Mouse (Mus musculus) midbrain, postnatal 0 days (tissue): ENCODE results near the gene Olfr1392. TPM values are rescaled to one million over a fixed set of nuclear protein-coding genes. Genes with fewer than 3 reads are reported as not detected.
"Not testable (repeated sequence)": the region's sequence is repeated elsewhere in the genome, so short reads cannot be mapped to it uniquely, and the experiment has no call there.

Experiments used
- ATAC-seq: fragments of 200-750 bp; cut with Nextera tagmentation; 2 replicates; pipeline ENCODE4 v1.8.0; 2017; ENCODE audit warnings: moderate number of reproducible peaks, mild to moderate bottlenecking, moderate TSS enrichment, moderate library complexity; ENCODE audit not compliant: low FRiP score
- DNase-seq: peaks from one replicate; pipeline ENCODE4 v3.0.0-alpha.2; 2015; ENCODE audit warnings: low spot score
- H3K27ac ChIP-seq: fragments of 300-500 bp; sonication (generic); 2 replicates; pipeline ENCODE4 v1.5.1; 2014; ENCODE audit warnings: low read depth, mild to moderate bottlenecking, low read length, mixed read lengths
- H3K27me3 ChIP-seq: fragments of 300-500 bp; sonication (generic); 2 replicates; pipeline ENCODE4 v1.6.1; 2014; ENCODE audit warnings: low read length, control low read depth, mixed read lengths; ENCODE audit not compliant: insufficient read depth
- H3K36me3 ChIP-seq: fragments of 300-500 bp; sonication (generic); 2 replicates; pipeline ENCODE4 v1.6.1; 2014; ENCODE audit warnings: low read length, control low read depth, mixed read lengths; ENCODE audit not compliant: insufficient read depth
- H3K4me1 ChIP-seq: fragments of 300-500 bp; sonication (generic); 2 replicates; pipeline ENCODE4 v1.6.1; 2014; ENCODE audit warnings: mild to moderate bottlenecking, control low read depth, antibody characterized with exemption, low read length, mixed read lengths; ENCODE audit not compliant: insufficient read depth
- H3K4me2 ChIP-seq: fragments of 300-500 bp; sonication (generic); 2 replicates; pipeline ENCODE4 v1.6.1; 2014; ENCODE audit warnings: low read depth, mild to moderate bottlenecking, low read length, mixed read lengths; ENCODE audit not compliant: poor library complexity, severe bottlenecking
- H3K4me3 ChIP-seq: fragments of 300-500 bp; sonication (generic); 2 replicates; pipeline ENCODE4 v1.5.1; 2014; ENCODE audit warnings: low read depth, mild to moderate bottlenecking, low read length, moderate library complexity
- H3K9ac ChIP-seq: fragments of 300-500 bp; sonication (generic); replicated peaks from 2 replicates; pipeline ENCODE4 v1.6.1; 2014; ENCODE audit warnings: mild to moderate bottlenecking, low read length, moderate library complexity, mixed read lengths; ENCODE audit not compliant: poor library complexity, severe bottlenecking
- H3K9me3 ChIP-seq: fragments of 300-500 bp; sonication (generic); 2 replicates; pipeline ENCODE4 v1.6.1; 2016; ENCODE audit warnings: low read length, control low read depth
- CTCF ChIP-seq: IDR thresholded peaks from 2 replicates; pipeline ENCODE4 v1.5.1; 2016; ENCODE audit warnings: antibody characterized with exemption, mild to moderate bottlenecking
- WGBS: fragments of 180-500 bp; shearing (Covaris S2); extraction: QIAGEN DNeasy Blood & Tissue Kit; methylation state at CpG from one replicate; pipeline ENCODE4 v1.1.7; 2014; 5-methylcytosine and 5-hydroxymethylcytosine counted together
- polyA plus RNA-seq: library from polyadenylated mRNA; unstranded; fragments of >200 nt; fragmentation: Nextera tagmentation; extraction: Ambion mirVana; gene quantifications from 2 replicates; pipeline ENCODE4 v1.2.1, GENCODE M21; 2015
- total RNA-seq: library from RNA; depleted of rRNA; stranded (reverse); fragments of >200 nt; gene quantifications from 2 replicates; pipeline ENCODE4 v1.2.3, GENCODE M21; 2014

The Olfr1392 gene
- total and polyA plus RNA-seq, 2 experiments from 2014 or later: 0.14 to 0.60 TPM

DNA sequence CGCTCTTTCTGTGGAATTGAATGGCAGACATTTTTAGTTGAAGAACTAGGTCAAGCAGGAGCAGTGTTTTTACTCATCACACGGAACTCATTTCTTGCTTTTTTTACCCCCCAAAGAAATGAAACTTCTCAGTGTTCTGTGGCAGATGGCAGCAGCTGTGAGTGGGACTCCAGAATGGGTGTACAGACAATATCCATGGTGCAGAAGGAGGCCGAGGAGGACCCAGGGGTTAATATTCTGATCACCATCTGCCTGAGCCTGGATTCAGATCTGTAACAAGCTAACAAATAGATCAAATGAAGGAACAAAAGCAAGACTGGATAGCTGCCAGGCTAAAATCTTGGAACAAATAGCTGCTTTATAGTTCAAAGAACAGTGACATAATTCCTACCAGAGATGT is 7.7 kb downstream of the Olfr1392 start:
- no peaks in the 10 kb centered on the region for H3K9me3 ChIP-seq
- H3K9ac ChIP-seq: no peak overlapping the region
- H3K4me1 ChIP-seq: no peaks in the 10 kb centered on the region
- TF ChIP-seq CTCF: no peak
- H3K36me3 ChIP-seq: no peaks in the 10 kb centered on the region
- peak; percentile 4 for DNase-seq
- no peak for ATAC-seq
- H3K4me2 ChIP-seq: no peak overlapping the region
- H3K27ac ChIP-seq: no peak overlapping the region
- 48% methylated on average over 3 of the region's 3 CpGs for WGBS
- H3K4me3 ChIP-seq: no peak overlapping the region
- no peaks in the 10 kb centered on the region for H3K27me3 ChIP-seq

DNA sequence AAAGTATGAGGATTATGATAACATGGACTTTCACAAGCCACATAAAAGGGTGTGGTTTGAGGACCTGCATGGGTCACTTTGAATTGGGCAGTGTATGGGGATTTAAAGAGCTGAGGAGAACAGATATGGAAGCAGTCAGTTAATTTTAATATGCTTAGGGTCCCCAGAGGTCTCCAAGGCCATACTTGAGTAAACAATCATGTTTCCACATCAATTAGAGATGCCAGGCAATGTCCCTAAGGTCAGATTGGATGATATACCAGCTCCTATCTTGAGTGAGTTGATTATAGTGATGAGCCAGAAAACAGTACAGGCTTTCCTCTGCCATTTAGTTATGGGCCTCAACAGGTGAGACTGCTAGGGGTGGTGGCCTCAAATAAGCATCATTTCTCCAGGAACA is 19.4 kb downstream of the Olfr1392 start, which contains the start of gene Olfr10:
TSS of gene Olfr10 (plus strand) at position 301 of the 400 bp plus-strand sequence.
- no peak within 1 kb of the TSS for H3K4me2 ChIP-seq
- no peaks in the 10 kb centered on the region for H3K9me3 ChIP-seq
- TF ChIP-seq CTCF: no peak
- H3K27me3 ChIP-seq: no peaks in the 10 kb centered on the region
- no peak within 1 kb of the TSS for H3K27ac ChIP-seq
- no peaks in the 10 kb centered on the region for H3K36me3 ChIP-seq
- DNase-seq: no peak
- no peak within 1 kb of the TSS for H3K4me3 ChIP-seq
- H3K4me1 ChIP-seq: no peaks in the 10 kb centered on the region
- no peak within 1 kb of the TSS for H3K9ac ChIP-seq
- no peak for ATAC-seq

DNA sequence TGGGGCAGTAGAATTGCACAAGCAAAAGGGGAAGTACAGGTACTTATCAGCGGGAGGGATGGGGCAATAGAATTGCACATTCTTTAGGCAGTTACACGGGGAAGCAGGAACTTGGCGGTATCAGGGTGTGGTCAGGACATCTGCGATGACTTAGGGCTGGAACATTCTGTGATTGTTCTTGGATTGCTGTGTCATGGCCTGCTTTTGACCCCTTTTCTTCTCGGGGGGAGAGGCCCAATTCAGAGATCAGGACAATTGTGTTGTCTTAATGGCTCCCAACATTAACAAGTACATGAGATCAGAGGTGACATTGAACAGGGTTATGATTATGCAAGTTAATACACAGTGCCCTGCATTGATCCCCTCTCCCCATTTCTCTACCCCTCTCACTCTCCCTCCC is 23.5 kb downstream of the Olfr1392 start:
- ATAC-seq, H3K9me3 ChIP-seq, DNase-seq, H3K27ac ChIP-seq, H3K4me2 ChIP-seq, H3K4me3 ChIP-seq, H3K9ac ChIP-seq, H3K4me1 ChIP-seq, H3K36me3 ChIP-seq, H3K27me3 ChIP-seq: not testable (repeated sequence)
- WGBS: 87% methylated on average over 5 of the region's 5 CpGs

DNA sequence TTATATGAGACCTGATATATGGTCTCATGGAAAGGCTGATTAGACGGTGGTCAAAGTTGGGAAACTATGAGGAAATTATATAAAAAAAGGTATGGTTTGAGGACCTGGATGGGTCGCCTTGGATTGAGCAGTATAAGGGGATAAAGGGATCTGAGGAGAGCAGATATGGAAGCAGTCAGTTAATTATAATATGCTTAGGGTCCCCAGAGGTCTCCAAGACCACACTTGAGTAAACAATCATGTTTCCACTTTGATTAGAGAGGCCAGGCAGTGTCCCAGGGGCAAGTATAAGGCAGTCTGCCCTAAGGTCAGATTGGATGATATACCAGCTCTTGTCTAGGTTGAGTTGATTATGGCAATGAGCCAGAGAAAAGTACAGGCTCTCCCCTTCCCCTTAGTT is 37.4 kb downstream of the Olfr1392 start, which contains the start of gene Olfr1391:
TSS of gene Olfr1391 (plus strand) at position 301 of the 400 bp plus-strand sequence.
- Histone ChIP-seq H3K27ac (no peak within 1 kb of the TSS), H3K27me3 (no peaks in the 10 kb centered on the region), H3K36me3 (no peaks in the 10 kb centered on the region), H3K4me2 (no peak within 1 kb of the TSS), H3K9me3 (no peaks in the 10 kb centered on the region), H3K4me1 (no peaks in the 10 kb centered on the region), H3K4me3 (no peak within 1 kb of the TSS), H3K9ac (no peak within 1 kb of the TSS)
- no peak for TF ChIP-seq CTCF
- WGBS: 81% methylated on average over 2 of the region's 2 CpGs
- ATAC-seq (no peak), DNase-seq (no peak)

DNA sequence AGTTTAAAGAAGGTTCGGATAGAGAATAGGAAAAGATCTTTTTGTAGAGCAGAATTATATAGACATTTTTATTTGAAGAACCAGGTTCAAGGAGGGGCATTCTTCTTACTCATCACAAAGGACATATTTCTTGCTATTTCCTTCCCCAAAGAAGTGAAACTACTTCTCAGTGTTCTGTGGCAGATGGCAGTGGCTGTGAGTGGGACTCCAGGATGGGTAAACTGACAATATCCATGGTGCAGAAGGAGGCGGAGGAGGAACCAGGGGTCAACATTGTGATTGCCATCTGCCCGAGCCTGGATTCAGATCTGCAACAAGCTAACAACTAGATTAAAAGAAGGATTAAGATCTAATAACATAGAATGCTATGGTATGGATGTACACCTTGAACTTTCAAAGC is 41.6 kb downstream of the Olfr1392 start:
- TF ChIP-seq CTCF: no peak
- Histone ChIP-seq H3K36me3 (no peaks in the 10 kb centered on the region), H3K27ac (no peak overlapping the region), H3K4me1 (no peaks in the 10 kb centered on the region), H3K9ac (no peak overlapping the region), H3K27me3 (no peaks in the 10 kb centered on the region), H3K4me3 (no peak overlapping the region), H3K9me3 (no peaks in the 10 kb centered on the region), H3K4me2 (no peak overlapping the region)
- WGBS: 85% methylated on average over 3 of the region's 3 CpGs
- ATAC-seq: no peak
- DNase-seq: no peak

DNA sequence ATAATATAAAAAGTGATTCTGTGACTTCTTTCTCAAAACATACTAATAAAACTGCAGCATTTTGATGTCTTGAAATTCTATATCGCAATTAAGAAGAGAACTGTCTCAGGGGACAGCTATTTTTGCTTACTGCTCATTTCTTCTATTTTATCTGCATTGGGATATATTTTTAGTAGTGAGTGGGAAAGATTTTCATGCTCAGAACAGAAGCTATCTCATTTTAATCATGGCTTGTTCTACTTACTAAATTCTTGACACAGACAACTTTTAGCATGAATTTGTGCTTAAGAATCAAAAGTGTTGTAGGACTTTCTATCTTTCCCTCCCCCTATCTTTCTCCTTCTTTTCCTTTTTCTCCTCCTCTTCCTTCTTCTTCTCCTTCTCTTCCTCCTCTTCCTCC is 44.6 kb downstream of the Olfr1392 start:
- H3K9me3 ChIP-seq: no peaks in the 10 kb centered on the region
- no peak overlapping the region for H3K9ac ChIP-seq
- H3K36me3 ChIP-seq: no peaks in the 10 kb centered on the region
- WGBS: 71% methylated on average over 1 of the region's 1 CpGs
- H3K4me3 ChIP-seq: no peak overlapping the region
- no peak for ATAC-seq
- no peak for TF ChIP-seq CTCF
- DNase-seq: no peak
- H3K27me3 ChIP-seq: no peaks in the 10 kb centered on the region
- no peak overlapping the region for H3K4me2 ChIP-seq
- no peaks in the 10 kb centered on the region for H3K4me1 ChIP-seq
- H3K27ac ChIP-seq: no peak overlapping the region
